Mouse (Mus musculus) forebrain, embryonic 13.5 days (tissue): ENCODE measurements at regions not wholly inside any gene's neighbourhood (a gene's known extent, or its start where the extent isn't known, plus 50 kb on each side); places are given as distances from the start of the nearest gene placed in this dataset.
"Not testable (repeated sequence)": the region's sequence is repeated elsewhere in the genome, so short reads cannot be mapped to it uniquely, and the experiment has no call there.

Experiments
- ATAC-seq: fragments of 200-750 bp; cut with Nextera tagmentation; 2 replicates; pipeline ENCODE4 v1.8.0; 2017
- H3K27ac ChIP-seq: fragments of 300-500 bp; sonication (generic); 2 replicates; pipeline ENCODE4 v1.5.1; 2015; ENCODE audit warnings: inconsistent platforms, mild to moderate bottlenecking, moderate library complexity
- H3K27me3 ChIP-seq: fragments of 300-500 bp; sonication (generic); 2 replicates; pipeline ENCODE4 v1.6.1; 2015; ENCODE audit warnings: mild to moderate bottlenecking, inconsistent platforms
- H3K36me3 ChIP-seq: fragments of 300-500 bp; sonication (generic); 2 replicates; pipeline ENCODE4 v1.6.1; 2015; ENCODE audit warnings: mild to moderate bottlenecking, inconsistent platforms; ENCODE audit not compliant: poor library complexity, severe bottlenecking
- H3K4me1 ChIP-seq: fragments of 300-500 bp; sonication (generic); 2 replicates; pipeline ENCODE4 v1.6.1; 2015; ENCODE audit warnings: inconsistent platforms
- H3K4me2 ChIP-seq: fragments of 300-500 bp; sonication (generic); 2 replicates; pipeline ENCODE4 v1.6.1; 2015; ENCODE audit warnings: inconsistent platforms, mild to moderate bottlenecking, moderate library complexity
- H3K4me3 ChIP-seq: fragments of 300-500 bp; sonication (generic); 2 replicates; pipeline ENCODE4 v1.5.1; 2015; ENCODE audit warnings: mild to moderate bottlenecking, inconsistent platforms
- H3K9ac ChIP-seq: fragments of 300-500 bp; sonication (generic); 2 replicates; pipeline ENCODE4 v1.6.1; 2015; ENCODE audit warnings: mild to moderate bottlenecking, inconsistent platforms
- H3K9me3 ChIP-seq: fragments of 300-500 bp; sonication (generic); replicated peaks from 2 replicates; pipeline ENCODE4 v1.6.1; 2016; ENCODE audit warnings: inconsistent platforms
- WGBS: fragments of 180-500 bp; shearing (Covaris S2); methylation state at CpG from one replicate; pipeline ENCODE4 v1.1.7; 2015; 5-methylcytosine and 5-hydroxymethylcytosine counted together

DNA sequence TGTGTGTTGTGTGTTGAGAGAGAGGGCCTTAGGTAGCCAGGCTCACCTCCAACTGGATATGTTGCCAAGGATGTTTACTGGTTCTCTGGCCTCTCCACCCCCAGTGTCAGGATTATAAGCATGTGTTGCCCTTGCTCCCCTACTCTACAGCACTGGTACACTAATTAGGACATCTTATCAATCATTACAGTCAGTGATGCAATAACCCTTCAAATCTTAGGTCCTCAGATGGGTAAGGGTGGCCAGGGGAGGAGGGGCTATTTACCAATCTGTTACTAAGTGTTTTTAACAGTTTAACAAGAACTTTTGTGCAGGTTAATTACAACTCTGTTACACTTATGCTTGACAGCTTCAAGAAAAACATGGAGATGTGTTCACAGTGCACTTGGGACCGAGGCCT lies 80.1 kb upstream of the Cyp2b13 start:
- no peak overlapping the region for H3K9ac ChIP-seq
- H3K36me3 ChIP-seq: no peaks in the 10 kb centered on the region
- H3K4me2 ChIP-seq: no peak overlapping the region
- no peak overlapping the region for H3K4me3 ChIP-seq
- no peaks in the 10 kb centered on the region for H3K27me3 ChIP-seq
- WGBS: 78% methylated on average over 1 of the region's 1 CpGs
- peaks cover 26% of the 10 kb centered on the region for H3K9me3 ChIP-seq
- no peaks in the 10 kb centered on the region for H3K4me1 ChIP-seq
- H3K27ac ChIP-seq: no peak overlapping the region
- no peak for ATAC-seq

GRCm38 (mm10) chr7:25986981-25987380 lies 74.3 kb upstream of the Cyp2b13 start:
- no peak overlapping the region for H3K4me3 ChIP-seq
- H3K36me3 ChIP-seq: no peaks in the 10 kb centered on the region
- no peaks in the 10 kb centered on the region for H3K4me1 ChIP-seq
- H3K4me2 ChIP-seq: no peak overlapping the region
- H3K27ac ChIP-seq: no peak overlapping the region
- 92% methylated on average over 3 of the region's 3 CpGs for WGBS
- no peak overlapping the region for H3K9ac ChIP-seq
- H3K27me3 ChIP-seq: no peaks in the 10 kb centered on the region
- H3K9me3 ChIP-seq: peaks cover 5% of the 10 kb centered on the region; the same call in 1 of the 2 replicates
- no peak for ATAC-seq

DNA sequence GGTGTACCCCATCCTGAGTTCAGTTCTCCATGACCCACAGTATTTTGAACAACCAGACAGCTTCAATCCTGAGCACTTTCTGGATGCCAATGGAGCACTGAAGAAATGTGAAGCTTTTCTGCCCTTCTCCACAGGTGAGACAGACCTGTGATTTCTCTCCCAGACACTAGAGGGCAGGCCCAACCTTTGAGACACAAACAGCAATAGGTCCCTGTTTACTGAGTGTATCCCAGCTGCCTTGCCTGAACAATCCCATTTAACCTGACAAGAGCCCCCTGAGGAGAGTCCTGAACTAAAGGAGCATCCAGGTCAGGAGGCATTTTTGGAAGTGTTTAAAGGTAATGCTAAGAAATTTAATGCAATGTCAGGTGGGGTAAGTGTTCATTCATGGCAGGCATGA lies 73.0 kb upstream of the Cyp2b13 start:
- Histone ChIP-seq H3K4me2 (no peak overlapping the region), H3K4me3 (no peak overlapping the region), H3K27ac (no peak overlapping the region), H3K4me1 (no peaks in the 10 kb centered on the region), H3K9me3 (no peaks in the 10 kb centered on the region), H3K9ac (no peak overlapping the region), H3K27me3 (no peaks in the 10 kb centered on the region), H3K36me3 (no peaks in the 10 kb centered on the region)
- ATAC-seq: no peak

DNA sequence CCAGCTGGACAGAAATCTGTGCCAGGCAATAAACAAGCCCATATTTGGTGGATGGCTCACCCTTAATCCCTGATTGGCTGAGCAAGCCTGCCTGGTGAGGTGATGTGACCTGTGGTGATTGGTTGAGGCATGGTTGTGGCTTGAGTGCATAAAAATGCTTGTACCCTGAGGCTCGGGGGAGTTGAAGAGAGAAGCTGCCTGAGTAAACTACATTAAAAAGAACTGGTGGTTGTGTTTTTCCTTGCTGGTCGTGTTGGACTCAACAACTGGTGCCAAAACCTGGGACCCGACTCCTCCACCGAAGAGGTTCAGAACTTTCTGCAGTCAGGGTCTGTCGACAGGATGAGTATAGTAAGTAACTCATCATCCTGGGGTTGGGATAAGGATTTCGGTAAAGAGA lies 55.4 kb upstream of the Cyp2b13 start:
- not testable (repeated sequence) for H3K27me3 ChIP-seq, H3K4me1 ChIP-seq, H3K4me3 ChIP-seq, H3K36me3 ChIP-seq, H3K27ac ChIP-seq, H3K4me2 ChIP-seq, ATAC-seq, H3K9ac ChIP-seq
- H3K9me3 ChIP-seq: peaks cover 56% of the 10 kb centered on the region
- WGBS: 87% methylated on average over 6 of the region's 6 CpGs

- H3K27me3 ChIP-seq: no peaks in the 10 kb centered on the region
- ATAC-seq: no peak
- H3K36me3 ChIP-seq: no peaks in the 10 kb centered on the region
- no peaks in the 10 kb centered on the region for H3K4me1 ChIP-seq
- no peak overlapping the region for H3K9ac ChIP-seq
- H3K4me3 ChIP-seq: no peak overlapping the region
- H3K27ac ChIP-seq: no peak overlapping the region
- WGBS: 80% methylated on average over 4 of the region's 4 CpGs
- H3K4me2 ChIP-seq: no peak overlapping the region
- H3K9me3 ChIP-seq: peaks cover 63% of the 10 kb centered on the region
Measured at GRCm38 (mm10) chr7:26008056-26008455, 53.2 kb upstream of the Cyp2b13 start.
